Mouse (Mus musculus) forebrain, embryonic 13.5 days (tissue): ENCODE measurements around the gene Crb2. TPM values are rescaled to one million over a fixed set of nuclear protein-coding genes. Genes with fewer than 3 reads are reported as not detected.

ENCODE experiments used
- ATAC-seq: fragments of 200-750 bp; cut with Nextera tagmentation; 2 replicates; pipeline ENCODE4 v1.8.0; 2017
- H3K27ac ChIP-seq: fragments of 300-500 bp; sonication (generic); 2 replicates; pipeline ENCODE4 v1.5.1; 2015; ENCODE audit warnings: inconsistent platforms, mild to moderate bottlenecking, moderate library complexity
- H3K27me3 ChIP-seq: fragments of 300-500 bp; sonication (generic); 2 replicates; pipeline ENCODE4 v1.6.1; 2015; ENCODE audit warnings: mild to moderate bottlenecking, inconsistent platforms
- H3K36me3 ChIP-seq: fragments of 300-500 bp; sonication (generic); 2 replicates; pipeline ENCODE4 v1.6.1; 2015; ENCODE audit warnings: mild to moderate bottlenecking, inconsistent platforms; ENCODE audit not compliant: poor library complexity, severe bottlenecking
- H3K4me1 ChIP-seq: fragments of 300-500 bp; sonication (generic); 2 replicates; pipeline ENCODE4 v1.6.1; 2015; ENCODE audit warnings: inconsistent platforms
- H3K4me2 ChIP-seq: fragments of 300-500 bp; sonication (generic); 2 replicates; pipeline ENCODE4 v1.6.1; 2015; ENCODE audit warnings: inconsistent platforms, mild to moderate bottlenecking, moderate library complexity
- H3K4me3 ChIP-seq: fragments of 300-500 bp; sonication (generic); 2 replicates; pipeline ENCODE4 v1.5.1; 2015; ENCODE audit warnings: mild to moderate bottlenecking, inconsistent platforms
- H3K9ac ChIP-seq: fragments of 300-500 bp; sonication (generic); 2 replicates; pipeline ENCODE4 v1.6.1; 2015; ENCODE audit warnings: mild to moderate bottlenecking, inconsistent platforms
- H3K9me3 ChIP-seq: fragments of 300-500 bp; sonication (generic); replicated peaks from 2 replicates; pipeline ENCODE4 v1.6.1; 2016; ENCODE audit warnings: inconsistent platforms
- WGBS: fragments of 180-500 bp; shearing (Covaris S2); methylation state at CpG from one replicate; pipeline ENCODE4 v1.1.7; 2015; 5-methylcytosine and 5-hydroxymethylcytosine counted together
- polyA plus RNA-seq: library from polyadenylated mRNA; unstranded; fragments of >200 nt; fragmentation: Nextera tagmentation; extraction: Ambion mirVana; gene quantifications from 2 replicates; pipeline ENCODE4 v1.2.1, GENCODE M21; 2015

The Crb2 gene
- 9.1 and 12.8 TPM in 2 replicates for polyA plus RNA-seq

DNA sequence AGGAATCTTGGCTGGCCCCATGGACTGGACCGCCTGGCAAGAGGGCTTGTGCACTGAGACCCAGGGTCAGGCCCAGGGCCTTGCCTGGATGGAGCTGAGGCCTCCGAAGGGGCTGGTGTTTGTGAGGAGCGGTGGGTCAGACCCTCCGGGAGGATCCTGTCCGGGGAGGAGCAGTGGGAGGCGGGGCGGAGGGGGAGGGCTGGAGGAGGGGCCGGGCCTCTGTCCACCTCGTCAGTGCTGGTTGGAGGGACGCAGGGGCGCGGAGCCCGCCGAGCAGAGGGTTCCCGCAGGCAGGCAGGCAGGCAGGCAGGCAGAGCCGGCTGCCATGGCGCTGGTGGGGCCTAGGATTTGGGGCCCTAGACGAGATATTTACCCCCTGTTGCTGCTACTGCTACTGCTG lies at the start of gene Crb2:
Gene Crb2 (plus strand): TSS at position 234 of the 400 bp plus-strand sequence.
- H3K27ac ChIP-seq: peak within 1 kb of the TSS; percentile 85
- WGBS: under 1% methylated on average over 15 of the region's 18 CpGs
- peaks cover 5% of the 10 kb centered on the region; the same call in 1 of the 2 replicates for H3K27me3 ChIP-seq
- peak within 1 kb of the TSS; percentile 66 for H3K4me2 ChIP-seq
- peak; percentile 9; the same call in 1 of the 2 replicates for ATAC-seq
- H3K36me3 ChIP-seq: no peaks in the 10 kb centered on the region
- peak within 1 kb of the TSS; percentile 51 for H3K4me3 ChIP-seq
- H3K9ac ChIP-seq: peak within 1 kb of the TSS; percentile 71
- H3K4me1 ChIP-seq: peaks cover 70% of the 10 kb centered on the region
- no peaks in the 10 kb centered on the region for H3K9me3 ChIP-seq

DNA sequence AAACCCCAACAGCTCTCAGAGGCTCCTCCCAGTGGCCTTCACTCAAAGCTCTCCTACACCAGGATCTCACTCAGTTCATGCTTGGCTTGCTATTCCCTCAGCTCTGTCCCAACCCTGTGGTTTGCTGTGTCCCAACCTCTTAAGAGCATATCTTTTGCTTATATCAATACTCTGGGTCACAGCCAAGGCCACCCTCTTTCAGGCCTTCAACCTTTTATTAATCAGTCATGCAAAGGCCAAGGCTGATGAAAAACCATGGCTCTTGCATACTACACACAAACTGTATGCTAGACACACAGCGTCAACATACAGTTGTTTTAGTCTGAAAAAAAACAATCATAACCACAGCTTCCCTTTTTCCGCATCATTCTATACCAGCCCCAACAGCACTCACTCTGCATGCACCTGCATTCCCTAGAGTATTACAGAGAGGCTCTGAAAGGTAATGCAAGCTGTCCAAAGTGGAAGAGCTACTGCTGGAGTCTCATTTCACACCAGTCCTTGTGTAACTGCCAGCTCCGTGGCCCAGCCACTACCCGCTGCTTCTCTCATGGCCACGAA lies 44.7 kb upstream of the Crb2 start:
- no peak for ATAC-seq
- Histone ChIP-seq H3K27ac (no peak overlapping the region), H3K36me3 (no peaks in the 10 kb centered on the region), H3K4me2 (no peak overlapping the region), H3K4me1 (peaks cover 12% of the 10 kb centered on the region), H3K27me3 (no peaks in the 10 kb centered on the region), H3K4me3 (no peak overlapping the region), H3K9me3 (no peaks in the 10 kb centered on the region), H3K9ac (no peak overlapping the region)
- 92% methylated on average over 5 of the region's 5 CpGs for WGBS

DNA sequence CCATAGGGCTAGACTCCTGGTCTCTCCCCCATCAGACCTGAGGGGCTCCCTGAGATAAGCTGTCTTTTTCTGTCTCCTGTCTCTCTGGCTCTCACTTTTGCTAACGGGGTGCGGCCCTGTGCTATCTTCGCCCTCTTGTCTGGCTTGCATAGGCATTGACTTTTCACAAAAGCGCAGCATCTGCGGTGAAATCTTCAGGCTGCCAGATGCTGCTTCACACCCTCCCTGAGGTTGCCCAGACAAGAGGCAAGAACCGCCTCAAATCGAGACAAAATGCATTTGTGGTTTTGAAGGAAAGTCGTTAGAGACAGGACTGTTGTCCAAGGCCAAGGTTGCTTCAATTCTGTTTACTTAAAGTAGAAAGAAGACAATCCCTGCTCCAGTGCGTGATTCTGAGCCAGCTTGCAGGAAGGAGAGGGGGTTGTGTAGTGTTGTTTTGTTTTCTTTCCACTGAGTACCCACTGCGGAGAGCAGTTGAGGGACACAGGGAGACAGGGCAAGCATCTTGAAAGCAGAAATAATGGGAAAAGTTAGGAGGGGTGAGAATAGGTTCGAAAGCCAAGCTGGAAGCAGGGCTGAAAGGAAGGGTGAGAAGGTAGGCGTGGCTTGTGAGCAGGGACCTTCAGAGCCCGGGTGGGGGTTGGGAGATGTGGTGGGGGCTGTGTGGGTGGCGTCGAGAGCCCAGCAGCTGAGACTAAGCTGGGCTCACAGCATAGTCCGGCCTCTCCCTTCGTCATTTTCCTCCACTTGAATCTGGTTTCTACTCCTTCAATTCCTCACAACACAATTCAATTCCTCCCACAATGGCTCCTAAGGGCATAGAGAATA lies 40.9 kb upstream of the Crb2 start:
- H3K27ac ChIP-seq: 0 out of 2 replicates have a peak overlapping the region, but pooled peaks have one; percentile 35
- WGBS: 13% methylated on average over 17 of the region's 17 CpGs

DNA sequence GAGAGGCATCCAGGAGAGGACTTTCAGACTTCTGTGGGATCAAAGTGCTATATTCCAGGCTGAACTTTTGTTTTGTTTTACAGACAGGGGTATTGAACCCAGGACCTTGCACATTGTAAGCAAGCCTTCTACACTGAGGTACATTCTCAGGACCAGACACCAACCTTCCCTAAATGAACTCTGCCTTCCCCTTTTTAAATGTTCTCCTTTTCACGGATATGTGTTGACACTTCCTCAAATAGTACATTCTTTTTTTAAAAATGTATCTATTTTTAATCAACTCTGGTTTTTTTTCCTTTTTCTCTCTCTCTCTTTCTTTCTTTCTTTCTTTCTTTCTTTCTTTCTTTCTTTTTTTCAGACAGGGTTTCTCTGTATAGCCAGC lies 40.3 kb upstream of the Crb2 start:
- H3K4me2 ChIP-seq: peak overlapping the region; percentile 40
- WGBS: 73% methylated on average over 1 of the region's 1 CpGs
- no peak overlapping the region for H3K4me3 ChIP-seq
- H3K27me3 ChIP-seq: no peaks in the 10 kb centered on the region
- H3K36me3 ChIP-seq: no peaks in the 10 kb centered on the region
- no peaks in the 10 kb centered on the region for H3K9me3 ChIP-seq
- H3K27ac ChIP-seq: no peak overlapping the region
- H3K9ac ChIP-seq: no peak overlapping the region
- no peak for ATAC-seq
- H3K4me1 ChIP-seq: peaks cover 12% of the 10 kb centered on the region

More for the DNA sequence above, 40.9 kb upstream of the Crb2 start:
- H3K27me3 ChIP-seq: no peaks in the 10 kb centered on the region
- H3K4me2 ChIP-seq: peak overlapping the region; percentile 40
- H3K4me3 ChIP-seq: no peak overlapping the region
- H3K9me3 ChIP-seq: no peaks in the 10 kb centered on the region
- no peak overlapping the region for H3K9ac ChIP-seq
- peak; percentile 69; the same call in 1 of the 2 replicates for ATAC-seq
- H3K4me1 ChIP-seq: peaks cover 12% of the 10 kb centered on the region
- no peaks in the 10 kb centered on the region for H3K36me3 ChIP-seq

DNA sequence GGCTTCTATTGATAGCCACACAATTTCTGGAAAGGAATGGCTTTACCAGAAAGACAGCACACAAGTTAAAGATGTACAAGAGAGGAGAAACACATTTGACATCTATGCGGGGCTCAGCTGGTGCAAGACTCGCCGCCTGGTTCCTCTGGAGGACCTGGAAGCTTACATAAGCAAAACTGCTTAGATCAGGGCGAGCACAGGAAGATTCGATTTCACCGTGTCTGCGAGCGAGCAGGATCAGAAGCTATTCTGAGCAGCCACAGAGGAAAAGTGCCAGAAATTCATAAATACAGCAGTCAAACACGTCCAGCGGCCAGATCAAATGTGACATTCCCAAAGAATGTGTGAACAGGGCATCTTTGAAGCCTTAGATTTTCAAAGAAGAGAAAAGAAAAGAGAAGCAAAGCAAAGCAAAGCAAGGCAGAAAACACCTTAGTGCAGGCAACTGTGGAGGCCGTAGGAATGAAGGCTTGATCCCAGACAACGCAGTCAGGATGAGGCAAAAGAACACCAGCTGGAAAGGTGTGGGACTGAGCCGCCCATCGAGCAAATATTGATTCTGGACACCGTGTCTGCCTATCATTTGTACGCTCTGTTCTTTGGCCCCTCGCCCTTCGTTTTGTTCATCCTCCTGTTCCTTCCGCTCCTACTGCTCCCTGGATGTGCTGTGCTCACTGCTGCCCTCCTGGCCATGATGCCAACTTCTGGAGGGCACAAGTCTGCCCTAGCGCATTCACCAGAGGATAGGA lies 34.1 kb upstream of the Crb2 start:
- ATAC-seq: no peak

DNA sequence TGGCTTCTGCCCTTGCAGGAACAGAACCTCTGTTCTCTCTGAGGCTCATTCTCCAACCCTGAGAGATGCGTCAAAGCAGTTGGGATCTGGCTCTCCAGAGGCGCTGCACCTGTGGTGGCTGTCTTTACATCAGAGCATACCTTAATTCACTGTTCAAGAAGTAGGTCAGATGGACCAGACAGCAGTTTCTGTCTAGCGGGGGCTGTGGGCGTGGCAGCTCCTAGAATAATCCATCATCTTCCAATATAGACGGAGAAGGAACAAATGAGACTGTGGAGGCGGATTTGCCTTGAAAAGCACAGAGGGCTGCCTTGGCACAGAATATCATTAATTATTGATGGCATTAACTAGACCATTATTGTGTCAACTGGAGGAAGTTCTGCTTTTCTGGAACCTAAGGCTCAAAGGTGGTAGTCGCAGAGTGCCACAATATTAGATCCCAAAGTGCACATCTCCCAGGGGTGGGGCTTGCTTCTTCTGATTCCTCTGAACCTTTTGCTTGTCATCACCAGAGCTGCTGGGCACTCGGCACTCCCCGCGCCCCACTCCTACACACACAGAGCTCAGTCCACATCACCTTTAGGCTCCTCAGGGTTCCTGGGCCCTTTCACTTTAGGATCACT lies 31.2 kb upstream of the Crb2 start:
- ATAC-seq: no peak
- Histone ChIP-seq H3K36me3 (no peaks in the 10 kb centered on the region), H3K27me3 (no peaks in the 10 kb centered on the region), H3K27ac (no peak overlapping the region), H3K9me3 (no peaks in the 10 kb centered on the region), H3K9ac (no peak overlapping the region), H3K4me1 (peaks cover 16% of the 10 kb centered on the region), H3K4me2 (no peak overlapping the region), H3K4me3 (no peak overlapping the region)
- WGBS: 87% methylated on average over 10 of the region's 10 CpGs

More for the DNA sequence above, 34.1 kb upstream of the Crb2 start:
- Histone ChIP-seq H3K9me3 (no peaks in the 10 kb centered on the region), H3K4me2 (no peak overlapping the region), H3K27me3 (no peaks in the 10 kb centered on the region), H3K9ac (no peak overlapping the region), H3K27ac (no peak overlapping the region), H3K36me3 (no peaks in the 10 kb centered on the region), H3K4me3 (no peak overlapping the region), H3K4me1 (0 out of 2 replicates have a peak, but pooled peaks cover 4% of the 10 kb centered on the region)
- WGBS: 80% methylated on average over 20 of the region's 20 CpGs

DNA sequence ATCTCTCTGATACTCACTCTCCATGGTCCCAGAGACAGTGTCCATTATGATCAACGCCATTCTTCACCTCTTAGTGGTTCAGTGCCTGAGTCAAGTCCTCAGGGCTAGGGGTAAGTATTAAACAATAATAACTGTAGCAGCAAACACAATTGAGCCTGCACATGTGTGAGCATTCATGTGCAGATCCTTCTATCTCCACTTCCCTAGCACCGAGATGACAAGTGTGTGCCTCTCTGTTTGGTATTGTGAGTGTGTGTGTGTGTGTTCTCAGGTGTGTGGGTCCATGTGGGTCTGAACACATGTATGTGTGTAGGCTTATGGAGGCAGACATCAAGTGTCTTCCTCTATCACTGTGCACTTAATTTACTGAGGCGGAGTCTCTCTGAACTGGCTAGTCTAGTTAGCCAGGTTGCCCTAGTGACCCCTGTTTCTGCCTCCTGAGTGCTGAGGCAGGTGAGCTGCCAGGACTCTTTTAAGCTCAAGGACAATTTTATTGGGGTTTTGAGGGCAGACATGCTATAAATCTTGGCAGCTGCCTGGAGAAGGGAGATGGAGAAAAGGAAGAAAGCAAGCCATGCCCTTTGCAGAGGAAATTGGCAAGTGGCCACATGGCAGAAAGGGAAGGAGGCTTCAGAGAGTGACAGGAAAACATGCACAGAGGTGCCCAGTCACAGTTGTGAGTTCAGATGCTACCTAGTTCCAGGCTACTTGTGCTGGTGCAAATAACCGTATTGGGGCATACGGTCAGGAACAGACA lies 29.6 kb upstream of the Crb2 start:
- Histone ChIP-seq H3K27ac (no peak overlapping the region), H3K4me3 (no peak overlapping the region), H3K4me2 (no peak overlapping the region), H3K4me1 (peaks cover 16% of the 10 kb centered on the region), H3K9me3 (no peaks in the 10 kb centered on the region), H3K27me3 (no peaks in the 10 kb centered on the region), H3K36me3 (no peaks in the 10 kb centered on the region), H3K9ac (no peak overlapping the region)
- WGBS: 92% methylated on average over 5 of the region's 5 CpGs
- ATAC-seq: no peak

DNA sequence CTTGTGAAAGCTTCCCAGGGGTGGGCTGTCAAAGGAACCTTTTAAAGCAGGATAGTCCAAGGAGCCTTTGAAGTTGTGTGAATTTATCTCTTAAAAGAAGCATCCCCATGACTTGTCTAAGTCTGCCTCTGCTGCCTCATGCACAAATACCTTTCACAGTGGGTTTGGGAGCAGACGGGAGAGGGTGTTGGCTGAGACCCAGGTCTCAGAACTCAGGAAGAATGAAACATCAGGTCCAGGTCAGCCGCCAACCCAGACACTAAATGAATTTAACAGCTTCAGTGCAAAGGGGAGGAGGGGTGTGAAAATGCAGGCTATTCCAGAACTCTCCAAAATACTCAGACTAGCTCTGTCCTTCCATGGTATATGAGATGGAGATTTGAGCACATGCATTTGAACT lies 28.1 kb upstream of the Crb2 start:
- Histone ChIP-seq H3K27ac (no peak overlapping the region), H3K9me3 (no peaks in the 10 kb centered on the region), H3K4me2 (no peak overlapping the region), H3K27me3 (no peaks in the 10 kb centered on the region), H3K4me3 (no peak overlapping the region), H3K4me1 (peaks cover 16% of the 10 kb centered on the region), H3K36me3 (no peaks in the 10 kb centered on the region), H3K9ac (no peak overlapping the region)
- ATAC-seq: 0 out of 2 replicates have a peak, but pooled peaks have one; percentile 33
- 29% methylated on average over 2 of the region's 2 CpGs for WGBS

DNA sequence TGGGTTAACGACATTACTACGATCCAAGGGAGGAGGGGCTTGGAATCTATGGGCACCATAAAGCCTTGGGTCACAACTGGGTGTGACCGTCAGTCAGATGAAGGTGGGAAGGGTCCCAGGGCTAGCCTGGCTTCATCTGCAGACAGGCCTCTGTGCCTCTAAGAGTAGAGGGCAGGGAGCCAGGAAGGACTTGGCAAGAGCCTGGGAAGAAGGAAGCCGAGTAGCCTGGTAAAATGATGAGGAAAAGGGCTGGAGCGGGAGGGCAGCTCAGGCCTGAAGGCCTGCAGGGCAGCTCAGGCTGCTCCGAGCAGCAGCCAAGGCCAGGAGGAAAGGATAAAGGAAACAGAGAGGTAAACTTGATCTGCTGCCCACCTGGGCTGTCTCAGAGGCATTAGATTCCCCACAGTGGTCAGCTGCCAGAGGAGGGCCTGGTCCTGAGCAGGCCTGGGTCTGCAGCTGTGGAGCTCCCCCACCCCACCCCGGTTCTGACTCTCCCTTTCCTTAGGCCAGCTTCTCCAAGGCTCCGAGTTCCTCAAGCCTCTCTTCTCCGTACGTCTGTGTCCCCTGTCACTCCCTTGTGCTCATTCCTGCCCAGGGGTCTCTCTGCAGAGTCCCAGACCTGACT lies 27.5 kb upstream of the Crb2 start:
- H3K27me3 ChIP-seq: no peaks in the 10 kb centered on the region
- WGBS: 46% methylated on average over 10 of the region's 10 CpGs
- H3K27ac ChIP-seq: no peak overlapping the region
- ATAC-seq: 0 out of 2 replicates have a peak, but pooled peaks have one; percentile 24
- H3K4me1 ChIP-seq: peaks cover 16% of the 10 kb centered on the region
- H3K36me3 ChIP-seq: no peaks in the 10 kb centered on the region
- no peak overlapping the region for H3K4me3 ChIP-seq
- H3K4me2 ChIP-seq: no peak overlapping the region
- H3K9ac ChIP-seq: no peak overlapping the region
- no peaks in the 10 kb centered on the region for H3K9me3 ChIP-seq

DNA sequence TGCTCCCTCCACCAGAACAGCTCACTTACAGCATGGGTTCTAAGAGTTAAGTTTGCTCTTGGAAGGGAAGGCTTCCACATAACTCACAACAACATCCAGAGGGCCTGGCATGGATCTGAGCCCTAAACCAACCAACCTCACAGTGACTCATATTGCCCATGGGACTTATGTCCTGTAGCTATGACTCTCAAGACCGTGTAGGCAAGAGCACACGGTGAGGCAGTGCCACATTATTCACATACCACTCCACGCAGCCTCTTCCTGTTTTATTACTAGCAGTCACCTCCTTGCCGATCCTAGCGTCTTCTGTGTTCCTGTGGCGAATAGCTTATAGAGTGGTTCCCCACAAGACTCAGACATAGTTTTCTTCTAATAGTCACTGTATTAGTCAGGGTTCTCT lies 26.7 kb upstream of the Crb2 start:
- no peak for ATAC-seq
- Histone ChIP-seq H3K4me2 (no peak overlapping the region), H3K27me3 (no peaks in the 10 kb centered on the region), H3K9ac (no peak overlapping the region), H3K4me3 (no peak overlapping the region), H3K27ac (no peak overlapping the region), H3K9me3 (no peaks in the 10 kb centered on the region), H3K4me1 (peaks cover 16% of the 10 kb centered on the region), H3K36me3 (no peaks in the 10 kb centered on the region)
- 88% methylated on average over 6 of the region's 6 CpGs for WGBS

DNA sequence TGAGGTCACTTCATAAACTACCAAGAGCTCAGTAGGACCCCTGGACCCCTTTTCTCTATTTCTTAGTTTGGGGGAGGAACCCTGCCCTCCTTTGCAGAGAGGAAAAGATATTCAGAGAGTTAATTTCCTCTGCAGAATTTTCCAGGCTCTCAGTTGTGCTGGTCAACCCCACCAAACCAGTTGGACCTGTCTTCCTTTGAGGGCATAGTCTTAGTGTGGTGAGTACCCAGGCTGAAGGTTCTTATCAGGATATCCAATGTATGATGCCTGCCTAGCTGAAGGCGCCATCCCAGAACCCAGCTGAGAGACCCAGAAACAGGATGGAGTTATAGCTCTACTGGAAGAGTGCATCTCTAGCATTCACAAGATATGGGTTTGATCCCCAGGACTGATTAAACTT lies 24.9 kb upstream of the Crb2 start:
- H3K27ac ChIP-seq: no peak overlapping the region
- H3K27me3 ChIP-seq: no peaks in the 10 kb centered on the region
- WGBS: 89% methylated on average over 1 of the region's 1 CpGs
- H3K9ac ChIP-seq: no peak overlapping the region
- no peaks in the 10 kb centered on the region for H3K9me3 ChIP-seq
- no peaks in the 10 kb centered on the region for H3K36me3 ChIP-seq
- no peak overlapping the region for H3K4me2 ChIP-seq
- ATAC-seq: no peak
- peaks cover 16% of the 10 kb centered on the region for H3K4me1 ChIP-seq
- no peak overlapping the region for H3K4me3 ChIP-seq
